Mouse (Mus musculus) cortical plate, adult 2 months (tissue): ENCODE data around the gene Fgd5. TPM values are rescaled to one million over a fixed set of nuclear protein-coding genes. Genes with fewer than 3 reads are reported as not detected.

Experiments
- H3K27ac ChIP-seq: fragments of 200-500 bp; 2 replicates; pipeline ENCODE4 v1.5.1; 2012; ENCODE audit warnings: low read length, control low read depth, inconsistent platforms; ENCODE audit not compliant: insufficient read depth
- H3K4me1 ChIP-seq: fragments of 200-500 bp; 2 replicates; pipeline ENCODE4 v1.6.1; 2011; ENCODE audit warnings: low read length; ENCODE audit not compliant: control insufficient read depth, insufficient read depth
- H3K4me3 ChIP-seq: fragments of 200-500 bp; 2 replicates; pipeline ENCODE4 v1.5.1; 2011; ENCODE audit warnings: mild to moderate bottlenecking, low read length, control low read depth; ENCODE audit not compliant: insufficient read depth
- CTCF ChIP-seq: fragments of 200-500 bp; IDR thresholded peaks from 2 replicates; pipeline ENCODE4 v1.5.1; 2011; ENCODE audit warnings: mild to moderate bottlenecking, control low read depth, low read length; ENCODE audit not compliant: insufficient read depth; ENCODE audit errors: extremely low read depth
- POLR2A ChIP-seq: fragments of 200-500 bp; IDR thresholded peaks from 2 replicates; pipeline ENCODE4 v1.6.1; 2011; ENCODE audit warnings: mild to moderate bottlenecking, low read length, control low read depth; ENCODE audit not compliant: insufficient read depth; ENCODE audit errors: extremely low read depth
- polyA plus RNA-seq: library from polyadenylated mRNA; depleted of rRNA; stranded (reverse); fragments of >200 nt; gene quantifications from 2 replicates; pipeline ENCODE4 v1.2.3, GENCODE M21; 2012

Fgd5 gene
- polyA plus RNA-seq, 1 experiment, result 5.0 TPM

DNA sequence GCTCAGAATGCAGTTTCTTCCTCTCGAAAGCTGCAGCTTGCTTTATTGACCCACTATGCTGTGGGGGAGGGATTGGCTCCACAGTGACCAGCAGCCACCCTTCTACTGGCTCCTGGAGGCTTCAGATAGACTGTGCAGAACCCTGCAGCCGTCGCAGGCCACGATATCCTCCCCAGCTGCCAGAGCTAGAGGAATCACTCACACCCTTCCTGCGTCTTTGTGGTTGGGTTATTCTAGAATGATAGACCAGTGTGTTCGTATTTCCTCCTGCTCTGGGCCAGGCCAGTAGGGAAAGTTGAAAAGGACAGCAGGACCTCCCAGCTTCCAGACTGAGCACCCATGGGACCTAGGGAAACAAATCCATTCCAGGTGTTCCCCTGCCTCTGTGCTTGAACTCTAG lies 39.7 kb downstream of the Fgd5 start:
- no peaks in the 10 kb centered on the region for H3K4me1 ChIP-seq
- H3K27ac ChIP-seq, result no peak overlapping the region
- H3K4me3 ChIP-seq, result no peak overlapping the region
- no peak for TF ChIP-seq POLR2A
- no peak for TF ChIP-seq CTCF

DNA sequence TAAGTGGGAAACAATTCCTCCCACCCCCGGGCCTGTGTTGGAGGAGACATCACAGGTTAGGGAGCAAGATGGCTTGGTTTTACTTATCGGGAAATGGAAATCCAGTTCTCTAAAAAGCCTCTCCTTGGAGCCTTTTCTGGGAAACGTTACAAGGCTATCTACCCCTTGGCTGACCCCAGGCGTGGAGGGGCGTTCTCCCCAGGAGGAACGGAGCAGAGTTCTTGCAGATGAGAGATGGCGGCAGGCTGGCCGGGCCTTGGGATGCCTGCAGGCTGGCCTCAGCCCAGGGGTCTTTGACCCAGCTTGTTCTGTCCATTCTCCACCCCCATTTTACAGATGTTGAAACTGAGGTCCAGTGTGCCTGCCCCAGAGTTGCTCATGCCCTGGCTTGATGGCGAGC lies 42.4 kb downstream of the Fgd5 start:
- H3K4me3 ChIP-seq, result no peak overlapping the region
- no peak overlapping the region for H3K27ac ChIP-seq
- no peaks in the 10 kb centered on the region for H3K4me1 ChIP-seq
- TF ChIP-seq POLR2A (no peak), CTCF (no peak)

DNA sequence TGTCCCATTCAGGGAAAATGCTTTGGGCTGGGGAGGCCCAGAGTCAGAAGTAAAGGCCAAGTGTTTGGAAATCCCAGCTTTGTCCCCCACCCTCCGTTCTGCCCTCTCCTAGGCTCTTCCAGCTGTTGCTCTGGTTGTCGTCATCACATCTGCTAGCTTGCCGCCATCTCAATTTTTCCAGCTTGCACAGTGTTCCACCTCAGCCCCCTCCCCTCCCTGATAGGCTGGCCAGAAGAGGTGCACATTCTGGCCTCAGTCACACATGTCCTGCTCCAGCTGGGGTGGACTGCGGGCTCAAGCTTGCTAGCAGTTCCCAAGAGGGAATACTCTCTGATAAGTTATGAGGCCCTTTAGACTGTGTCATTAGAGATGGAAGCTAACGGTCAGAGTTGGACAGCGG lies 42.8 kb downstream of the Fgd5 start:
- TF ChIP-seq POLR2A (no peak), CTCF (no peak)
- Histone ChIP-seq H3K4me3 (no peak overlapping the region), H3K4me1 (no peaks in the 10 kb centered on the region), H3K27ac (no peak overlapping the region)

DNA sequence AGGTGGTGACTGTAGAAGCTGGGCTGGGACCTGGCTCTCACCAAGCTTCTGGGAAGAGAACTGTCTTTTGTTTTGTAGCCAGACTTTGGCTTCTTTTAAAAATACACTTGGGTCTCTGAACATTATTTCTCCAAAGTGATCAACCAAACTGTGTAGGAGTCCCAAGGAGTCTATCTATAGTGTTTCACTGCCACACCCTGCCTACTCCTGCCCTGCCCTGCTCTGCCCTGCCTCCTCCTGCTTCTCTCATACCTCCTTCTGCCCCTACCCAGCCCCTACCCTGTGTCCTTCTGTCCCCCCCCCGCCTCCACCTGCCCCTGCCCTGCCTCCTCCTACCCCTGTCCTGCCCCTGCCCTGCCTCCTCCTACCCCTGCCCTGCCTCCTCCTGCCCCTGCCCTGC lies 46.6 kb downstream of the Fgd5 start:
- H3K4me3 ChIP-seq, result no peak overlapping the region
- no peaks in the 10 kb centered on the region for H3K4me1 ChIP-seq
- TF ChIP-seq POLR2A (no peak), CTCF (no peak)
- no peak overlapping the region for H3K27ac ChIP-seq

DNA sequence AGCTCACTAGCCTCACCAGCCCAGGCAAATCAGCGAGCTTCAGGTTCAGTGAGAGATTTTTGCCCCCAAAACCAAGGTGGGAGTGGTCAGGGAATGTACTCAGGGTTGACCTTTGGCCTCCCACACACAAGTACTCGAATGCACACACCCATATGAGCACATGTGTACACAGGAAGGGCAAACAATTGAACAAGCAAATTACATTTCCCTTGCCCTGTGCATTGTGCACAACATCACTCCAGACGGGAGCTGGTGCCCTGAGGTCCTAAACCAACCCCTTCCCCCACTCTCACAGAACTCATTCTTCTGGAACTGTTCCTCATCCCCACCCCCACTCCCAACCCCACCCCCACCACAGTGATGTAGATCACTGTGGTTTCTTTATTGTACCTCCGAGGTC lies 48.7 kb downstream of the Fgd5 start:
- Histone ChIP-seq H3K4me3 (no peak overlapping the region), H3K27ac (no peak overlapping the region), H3K4me1 (no peaks in the 10 kb centered on the region)
- TF ChIP-seq CTCF (no peak), POLR2A (no peak)

DNA sequence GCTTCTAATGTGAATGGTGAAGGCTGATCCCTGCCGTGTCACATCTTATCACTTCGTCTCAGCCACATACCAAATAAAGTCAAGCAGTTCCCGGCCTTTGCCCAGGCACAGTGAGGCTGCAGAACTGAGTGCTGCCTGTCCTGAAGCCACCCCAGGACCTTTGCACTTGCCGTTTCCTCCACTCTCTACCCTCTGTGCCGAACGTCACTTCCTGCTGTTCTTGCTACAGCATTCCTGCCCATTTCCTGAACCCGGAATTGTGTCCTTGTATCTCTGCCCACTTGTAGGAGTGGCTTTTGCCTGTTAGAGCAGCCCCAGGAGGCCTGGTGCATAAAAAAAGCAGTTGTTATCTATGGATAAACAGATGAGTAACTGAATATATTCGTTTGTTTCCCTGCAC lies 52.0 kb downstream of the Fgd5 start:
- no peak overlapping the region for H3K4me3 ChIP-seq
- no peak overlapping the region for H3K27ac ChIP-seq
- no peak for TF ChIP-seq POLR2A
- TF ChIP-seq CTCF, result no peak
- no peaks in the 10 kb centered on the region for H3K4me1 ChIP-seq

DNA sequence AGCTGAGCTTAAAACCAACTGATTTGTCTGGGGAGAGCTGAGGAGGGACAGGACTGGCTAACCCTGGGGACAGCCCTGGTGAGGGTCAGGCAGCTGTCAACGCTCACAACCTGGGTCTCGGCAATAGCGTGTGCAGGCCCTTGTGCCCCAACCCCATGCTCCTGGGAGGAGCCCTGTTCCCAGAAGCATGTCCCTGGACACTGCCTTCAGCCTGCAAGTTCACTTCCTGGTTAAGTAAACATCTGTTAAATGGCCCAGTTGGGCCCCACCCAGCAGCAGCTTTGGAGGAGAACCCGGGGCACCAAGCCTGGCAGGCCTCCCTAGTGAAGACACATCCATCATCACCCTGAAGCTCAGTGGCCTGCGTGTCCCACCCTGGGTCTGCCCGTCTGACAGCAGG lies 56.0 kb downstream of the Fgd5 start:
- Histone ChIP-seq H3K27ac (no peak overlapping the region), H3K4me3 (no peak overlapping the region), H3K4me1 (no peaks in the 10 kb centered on the region)
- TF ChIP-seq CTCF, result no peak
- no peak for TF ChIP-seq POLR2A

DNA sequence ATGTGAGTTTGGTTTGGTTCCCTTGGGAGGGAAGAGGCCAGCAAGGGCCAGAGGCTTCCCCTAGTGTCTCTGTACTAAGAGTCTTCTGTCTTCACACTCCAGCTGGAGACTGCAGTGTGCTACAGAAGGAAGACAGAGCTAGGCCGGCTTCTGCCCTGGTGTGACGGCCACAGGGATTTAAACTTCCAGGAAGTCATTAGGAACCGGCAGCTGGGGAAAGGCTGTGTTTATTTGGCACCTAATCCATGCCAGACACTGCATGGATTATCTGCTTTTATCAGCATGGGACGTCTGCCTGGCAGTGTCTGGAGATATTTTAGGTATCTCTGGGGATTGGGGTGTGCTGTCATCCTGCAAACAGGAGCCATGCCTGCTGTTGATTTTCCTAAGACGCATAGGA lies 57.7 kb downstream of the Fgd5 start:
- Histone ChIP-seq H3K4me3 (no peak overlapping the region), H3K4me1 (no peaks in the 10 kb centered on the region)

DNA sequence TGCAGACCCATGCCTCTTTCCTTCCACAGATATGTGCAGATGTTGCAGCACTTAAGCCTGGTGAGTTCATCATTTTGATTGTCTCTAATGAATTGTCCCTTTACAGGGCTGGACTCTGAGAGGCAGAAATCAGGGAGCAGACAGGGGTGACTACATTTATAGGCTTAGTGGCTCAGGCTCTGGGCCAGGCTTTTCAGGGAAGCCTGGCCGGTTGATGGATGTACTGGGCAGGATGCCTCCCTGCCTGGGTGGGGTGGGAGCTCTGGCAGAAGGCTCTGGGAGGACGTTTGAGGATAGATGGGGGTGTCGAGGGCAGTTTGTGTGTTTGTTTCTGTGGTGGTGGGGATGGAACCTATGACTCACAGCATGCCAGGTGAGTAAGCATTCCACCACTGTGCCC lies 59.5 kb downstream of the Fgd5 start:
- Histone ChIP-seq H3K4me1 (peaks cover 3% of the 10 kb centered on the region; the same call in 1 of the 2 replicates), H3K4me3 (no peak overlapping the region), H3K27ac (no peak overlapping the region)
- TF ChIP-seq CTCF (no peak), POLR2A (no peak)

More for the DNA sequence above, 57.7 kb downstream of the Fgd5 start:
- no peak for TF ChIP-seq CTCF
- TF ChIP-seq POLR2A, result no peak
- no peak overlapping the region for H3K27ac ChIP-seq

DNA sequence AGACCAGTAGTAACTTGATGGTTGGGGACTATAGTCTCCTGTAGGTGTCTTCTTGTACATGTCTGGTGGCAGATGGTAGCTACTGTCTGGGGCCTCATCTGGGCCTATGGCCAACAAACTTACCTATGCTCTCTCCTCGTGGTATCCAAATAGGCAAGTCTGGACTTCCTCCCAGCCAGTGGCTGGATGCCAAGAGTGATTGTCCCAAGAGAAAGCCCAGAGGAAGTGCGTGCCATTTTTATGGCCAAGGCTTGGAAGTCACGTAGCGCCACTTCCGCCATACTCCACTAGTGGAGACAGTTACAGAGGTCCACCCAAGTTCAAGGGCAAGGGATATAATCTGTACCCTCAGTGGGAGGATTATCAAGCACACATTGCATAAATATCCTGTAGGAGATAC lies 62.6 kb downstream of the Fgd5 start:
- H3K27ac ChIP-seq, result no peak overlapping the region
- TF ChIP-seq POLR2A (no peak), CTCF (no peak)
- H3K4me1 ChIP-seq, result peaks cover 4% of the 10 kb centered on the region; the same call in 1 of the 2 replicates
- no peak overlapping the region for H3K4me3 ChIP-seq

DNA sequence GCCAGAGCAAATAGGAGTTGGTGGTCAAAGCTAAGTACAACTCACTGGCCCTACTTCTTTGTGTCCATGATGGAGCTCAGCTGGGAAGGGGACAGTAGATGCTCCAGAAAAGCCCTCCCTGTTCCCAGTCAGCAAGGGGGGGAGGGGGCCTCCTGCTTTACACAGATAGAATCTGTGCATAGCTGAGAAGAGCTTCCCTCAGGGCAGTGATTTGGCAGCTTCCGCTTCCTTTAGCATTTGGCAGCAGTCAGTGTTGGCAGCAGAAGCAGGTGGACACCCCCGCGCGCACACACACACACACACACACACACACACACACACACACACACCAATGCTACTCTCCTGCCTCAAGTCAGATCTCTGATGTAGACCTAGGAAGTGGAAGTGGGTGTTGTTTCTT lies 63.4 kb downstream of the Fgd5 start:
- TF ChIP-seq POLR2A, result no peak
- TF ChIP-seq CTCF, result no peak
- no peak overlapping the region for H3K27ac ChIP-seq
- H3K4me1 ChIP-seq, result peaks cover 4% of the 10 kb centered on the region; the same call in 1 of the 2 replicates
- H3K4me3 ChIP-seq, result no peak overlapping the region
